Mouse (Mus musculus): ENCODE results near the gene Cxcr2. TPM values are rescaled to one million over a fixed set of nuclear protein-coding genes. Genes with fewer than 3 reads are reported as not detected.
A peak's percentile ranks its signal among the peaks of the same experiment; 100 is the strongest.

The Cxcr2 gene
- polyA plus RNA-seq, 1 experiment from 2014 or later: 0.21 TPM

DNA sequence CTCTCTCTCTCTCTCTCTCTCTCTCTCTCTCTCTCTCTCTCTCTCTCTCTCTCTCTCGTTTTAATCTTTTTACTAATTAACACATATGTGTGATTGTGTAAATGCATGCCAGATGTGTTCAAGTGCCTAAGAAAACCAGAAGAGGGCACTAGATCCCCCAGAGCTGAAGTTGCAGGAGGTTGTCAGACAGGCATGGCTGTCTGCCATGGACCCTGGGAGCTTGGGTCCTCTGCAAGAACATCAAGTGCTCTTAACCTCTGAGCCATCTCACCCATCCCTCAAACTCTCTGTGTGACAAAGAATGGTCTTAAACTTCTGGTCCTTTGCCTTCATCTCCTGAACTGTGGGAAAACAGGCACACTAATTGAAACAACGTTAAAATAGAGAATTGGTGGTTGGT lies 29.2 kb downstream of the Cxcr2 start:
- Histone ChIP-seq H3K27me3 (ENCODE audit: control insufficient read depth, insufficient read depth, low read depth, low read length) (no peaks in the 10 kb centered on the region), H3K4me3 (ENCODE audit: low read length) (no peak overlapping the region), H3K27ac (ENCODE audit: low read length) (no peak overlapping the region), H3K4me2 (ENCODE audit: low read depth, low read length) (no peak overlapping the region), H3K9me3 (ENCODE audit: control insufficient read depth, low read length) (no peaks in the 10 kb centered on the region), H3K36me3 (ENCODE audit: control insufficient read depth, insufficient read depth, low read length) (no peaks in the 10 kb centered on the region), H3K4me1 (replicated peaks; ENCODE audit: control insufficient read depth, insufficient read depth, low read length) (peaks cover 2% of the 10 kb centered on the region; the same call in 1 of the 2 replicates), H3K9ac (ENCODE audit: low read length) (no peak overlapping the region)
- no peak for ATAC-seq (ENCODE audit: low read depth)
- 60% methylated on average over 2 of the region's 2 CpGs for WGBS

DNA sequence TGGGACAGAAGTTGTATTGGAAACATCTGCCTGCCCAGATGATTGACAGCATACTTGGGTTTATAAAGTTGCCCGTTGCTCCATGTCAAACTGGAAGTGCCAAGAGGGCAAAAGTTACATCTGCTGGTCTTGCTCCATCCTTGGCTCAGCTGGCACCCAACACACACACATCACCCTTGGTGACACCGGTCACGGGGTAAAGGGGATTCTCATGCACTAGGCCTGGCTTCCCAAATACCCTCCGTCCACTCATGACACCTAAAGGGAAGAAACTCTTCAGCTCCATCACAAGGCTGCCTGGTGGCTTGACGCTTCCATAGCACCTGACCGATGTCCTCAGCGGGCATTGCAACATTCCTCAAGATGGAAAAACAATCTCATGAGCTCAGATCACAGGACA lies 36.7 kb downstream of the Cxcr2 start:
- Histone ChIP-seq H3K4me3 (ENCODE audit: low read length) (no peak overlapping the region), H3K9ac (ENCODE audit: low read length) (no peak overlapping the region), H3K9me3 (ENCODE audit: control insufficient read depth, low read length) (no peaks in the 10 kb centered on the region), H3K27ac (ENCODE audit: low read length) (no peak overlapping the region), H3K36me3 (ENCODE audit: control insufficient read depth, insufficient read depth, low read length) (no peaks in the 10 kb centered on the region), H3K4me1 (replicated peaks; ENCODE audit: control insufficient read depth, insufficient read depth, low read length) (no peaks in the 10 kb centered on the region), H3K4me2 (ENCODE audit: low read depth, low read length) (no peak overlapping the region), H3K27me3 (ENCODE audit: control insufficient read depth, insufficient read depth, low read depth, low read length) (no peaks in the 10 kb centered on the region)
- no peak for ATAC-seq (ENCODE audit: low read depth)
- 78% methylated on average over 7 of the region's 7 CpGs for WGBS

DNA sequence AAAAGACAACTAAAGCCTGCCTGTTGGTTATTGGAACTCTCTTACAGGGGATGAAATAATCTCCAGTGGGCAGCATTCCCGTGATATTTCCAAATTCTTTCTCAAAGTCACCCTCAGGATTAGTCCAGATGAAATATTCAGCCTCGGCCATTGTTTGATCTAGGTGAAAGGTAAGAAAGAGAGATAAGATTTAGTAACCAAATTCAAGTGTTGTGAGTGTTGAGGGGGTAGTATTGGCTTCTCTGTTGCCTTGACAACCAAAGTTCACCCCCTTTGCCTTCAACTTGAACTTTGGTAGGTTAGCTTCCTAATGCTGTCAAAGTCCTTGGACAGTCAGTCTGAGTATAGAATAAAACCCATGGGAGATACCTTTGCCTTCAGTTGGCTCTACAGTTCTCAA lies 38.9 kb downstream of the Cxcr2 start:
- Histone ChIP-seq H3K4me2 (ENCODE audit: low read depth, low read length) (no peak overlapping the region), H3K9me3 (ENCODE audit: control insufficient read depth, low read length) (no peaks in the 10 kb centered on the region), H3K36me3 (ENCODE audit: control insufficient read depth, insufficient read depth, low read length) (no peaks in the 10 kb centered on the region), H3K9ac (ENCODE audit: low read length) (no peak overlapping the region), H3K4me3 (ENCODE audit: low read length) (no peak overlapping the region), H3K27me3 (ENCODE audit: control insufficient read depth, insufficient read depth, low read depth, low read length) (no peaks in the 10 kb centered on the region), H3K27ac (ENCODE audit: low read length) (no peak overlapping the region), H3K4me1 (replicated peaks; ENCODE audit: control insufficient read depth, insufficient read depth, low read length) (no peaks in the 10 kb centered on the region; the same call in 1 of the 2 replicates)
- ATAC-seq (ENCODE audit: low read depth): no peak
- 51% methylated on average over 2 of the region's 2 CpGs for WGBS

DNA sequence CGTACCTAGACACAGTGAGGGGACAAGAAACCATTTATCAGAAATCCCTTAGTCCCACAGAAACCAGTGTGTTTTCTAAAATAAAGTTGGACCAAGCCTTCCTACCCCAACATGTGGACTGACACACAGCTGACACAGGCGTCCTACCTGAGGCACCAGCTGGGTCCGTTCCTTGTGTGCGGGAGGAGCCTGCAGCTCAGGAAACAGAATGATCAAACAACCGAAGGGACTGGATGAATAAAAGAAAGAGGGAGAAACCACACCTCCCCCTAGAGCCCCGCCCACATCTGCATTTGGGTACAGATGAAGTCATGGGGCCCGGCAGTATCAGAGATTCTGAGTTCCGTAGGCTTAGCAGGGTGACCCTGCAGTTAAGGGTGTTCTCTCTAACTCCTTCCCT lies 40.7 kb downstream of the Cxcr2 start, which contains the start of gene Cxcr1:
Gene Cxcr1, minus strand, starts transcription at position 187 of the 400 bp plus-strand sequence.
- no peak for ATAC-seq (ENCODE audit: low read depth)
- Histone ChIP-seq H3K36me3 (ENCODE audit: control insufficient read depth, insufficient read depth, low read length) (no peaks in the 10 kb centered on the region), H3K9me3 (ENCODE audit: control insufficient read depth, low read length) (no peaks in the 10 kb centered on the region), H3K4me3 (ENCODE audit: low read length) (no peak within 1 kb of the TSS), H3K9ac (ENCODE audit: low read length) (no peak within 1 kb of the TSS), H3K4me1 (replicated peaks; ENCODE audit: control insufficient read depth, insufficient read depth, low read length) (no peaks in the 10 kb centered on the region; the same call in 1 of the 2 replicates), H3K27ac (ENCODE audit: low read length) (no peak within 1 kb of the TSS), H3K27me3 (ENCODE audit: control insufficient read depth, insufficient read depth, low read depth, low read length) (no peaks in the 10 kb centered on the region), H3K4me2 (ENCODE audit: low read depth, low read length) (no peak within 1 kb of the TSS)
- WGBS: 64% methylated on average over 8 of the region's 8 CpGs

DNA sequence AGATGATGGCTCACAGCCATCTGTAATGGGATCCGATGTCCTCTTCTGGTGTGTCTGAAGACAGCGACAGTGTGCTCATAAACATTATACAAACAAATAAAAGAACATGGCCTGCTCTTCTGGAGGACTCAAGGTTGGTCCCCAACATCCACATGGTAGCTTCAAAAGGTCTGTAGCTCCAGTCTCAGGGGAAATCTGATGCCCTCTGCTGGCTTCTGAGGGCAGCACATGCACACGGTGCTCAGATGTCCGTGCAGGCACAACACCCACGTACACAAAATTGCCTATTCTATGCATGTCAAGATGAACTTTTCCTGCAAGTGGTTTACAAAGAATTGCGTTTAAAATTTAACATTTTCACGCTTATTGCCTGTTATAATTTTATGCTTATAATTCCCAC lies 42.2 kb downstream of the Cxcr2 start:
- Histone ChIP-seq H3K27ac (ENCODE audit: low read length) (no peak overlapping the region), H3K36me3 (ENCODE audit: control insufficient read depth, insufficient read depth, low read length) (no peaks in the 10 kb centered on the region), H3K9me3 (ENCODE audit: control insufficient read depth, low read length) (no peaks in the 10 kb centered on the region), H3K4me3 (ENCODE audit: low read length) (no peak overlapping the region), H3K9ac (ENCODE audit: low read length) (no peak overlapping the region), H3K4me2 (ENCODE audit: low read depth, low read length) (no peak overlapping the region), H3K27me3 (ENCODE audit: control insufficient read depth, insufficient read depth, low read depth, low read length) (no peaks in the 10 kb centered on the region), H3K4me1 (replicated peaks; ENCODE audit: control insufficient read depth, insufficient read depth, low read length) (peaks cover 7% of the 10 kb centered on the region; the same call in 1 of the 2 replicates)
- 0 out of 2 replicates have a peak, but pooled peaks have one; percentile 30 for ATAC-seq (ENCODE audit: low read depth)
- WGBS: 46% methylated on average over 7 of the region's 7 CpGs

DNA sequence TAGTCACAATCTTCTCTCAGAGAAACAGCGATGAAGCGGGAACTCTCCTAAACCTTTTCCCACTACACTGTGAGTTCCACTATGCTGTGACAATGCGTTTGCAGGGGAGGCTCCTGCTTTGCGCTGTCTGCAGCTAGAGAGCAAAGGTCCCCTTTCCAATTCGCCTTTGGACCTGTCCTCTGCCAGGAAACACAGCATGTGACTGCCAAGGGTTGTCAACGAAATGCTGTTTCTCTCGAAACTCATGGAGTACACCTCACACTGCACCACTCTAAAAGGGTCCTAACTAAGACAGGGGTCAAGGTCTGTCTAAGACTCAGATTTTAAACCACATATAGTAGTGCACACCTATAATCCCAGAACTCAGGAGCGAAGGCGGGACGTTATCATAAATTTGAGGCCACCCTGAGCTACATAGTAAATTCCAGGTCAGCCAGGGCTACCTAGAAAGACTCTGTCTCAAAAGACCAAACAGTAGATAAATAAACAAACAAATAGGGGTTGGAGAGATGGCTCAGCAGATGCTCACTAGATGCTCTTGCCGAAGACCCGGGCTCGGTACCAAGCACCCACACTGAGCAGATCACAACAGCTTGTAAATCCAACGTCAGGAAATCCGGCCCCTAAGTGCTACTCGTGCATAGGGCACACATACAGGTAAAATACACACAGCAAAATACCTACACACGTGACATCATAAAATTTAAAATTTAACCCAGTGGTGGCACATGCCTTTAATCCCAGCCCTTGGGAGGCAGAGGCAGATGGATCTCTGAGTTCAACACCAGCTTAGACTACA lies 43.0 kb downstream of the Cxcr2 start:
- Histone ChIP-seq H3K4me2 (ENCODE audit: low read depth, low read length) (no peak overlapping the region), H3K36me3 (ENCODE audit: control insufficient read depth, insufficient read depth, low read length) (no peaks in the 10 kb centered on the region), H3K27ac (ENCODE audit: low read length) (no peak overlapping the region), H3K9me3 (ENCODE audit: control insufficient read depth, low read length) (no peaks in the 10 kb centered on the region), H3K9ac (ENCODE audit: low read length) (no peak overlapping the region), H3K27me3 (ENCODE audit: control insufficient read depth, insufficient read depth, low read depth, low read length) (no peaks in the 10 kb centered on the region), H3K4me1 (replicated peaks; ENCODE audit: control insufficient read depth, insufficient read depth, low read length) (peaks cover 8% of the 10 kb centered on the region; the same call in 1 of the 2 replicates), H3K4me3 (ENCODE audit: low read length) (no peak overlapping the region)
- no peak for ATAC-seq (ENCODE audit: low read depth)
- WGBS: 71% methylated on average over 17 of the region's 17 CpGs

DNA sequence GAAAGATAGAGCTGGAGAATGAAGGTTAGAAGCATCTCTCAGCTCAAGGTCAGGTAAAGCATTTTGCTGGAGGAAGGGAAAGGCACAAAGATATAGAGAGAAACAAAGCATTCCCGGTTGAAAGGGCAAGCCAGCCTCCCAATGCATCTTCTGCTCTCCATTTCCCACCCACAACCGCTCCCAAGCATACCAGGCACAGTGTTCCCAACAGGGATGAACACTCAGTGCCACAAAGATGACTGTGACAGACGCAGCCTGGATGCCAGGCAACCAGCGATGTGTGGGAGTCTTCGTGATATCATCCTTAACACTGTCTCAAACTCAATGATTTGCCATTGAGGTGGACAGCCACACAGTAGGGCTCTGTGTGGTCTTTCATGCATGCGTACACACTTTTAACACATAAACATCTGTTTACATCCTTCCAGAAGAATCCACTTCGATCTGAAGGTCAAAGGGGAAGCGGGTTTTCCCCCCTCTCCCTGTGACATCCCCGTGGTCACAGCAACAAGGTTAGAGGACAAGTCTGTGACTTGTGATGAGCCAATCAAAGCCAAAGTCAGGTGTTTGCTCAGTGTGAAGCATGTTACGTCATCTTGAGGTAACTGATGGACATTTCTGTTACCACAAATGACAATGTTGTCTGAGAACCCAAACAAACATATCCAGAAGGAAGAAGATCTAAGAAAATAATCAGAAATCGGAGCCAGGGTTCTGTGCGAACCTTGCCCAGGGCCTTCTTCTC lies 44.1 kb downstream of the Cxcr2 start:
- peaks cover 8% of the 10 kb centered on the region; the same call in 1 of the 2 replicates for H3K4me1 ChIP-seq (replicated peaks; ENCODE audit: control insufficient read depth, insufficient read depth, low read length)
- H3K9me3 ChIP-seq (ENCODE audit: control insufficient read depth, low read length): no peaks in the 10 kb centered on the region
- 70% methylated on average over 12 of the region's 12 CpGs for WGBS

DNA sequence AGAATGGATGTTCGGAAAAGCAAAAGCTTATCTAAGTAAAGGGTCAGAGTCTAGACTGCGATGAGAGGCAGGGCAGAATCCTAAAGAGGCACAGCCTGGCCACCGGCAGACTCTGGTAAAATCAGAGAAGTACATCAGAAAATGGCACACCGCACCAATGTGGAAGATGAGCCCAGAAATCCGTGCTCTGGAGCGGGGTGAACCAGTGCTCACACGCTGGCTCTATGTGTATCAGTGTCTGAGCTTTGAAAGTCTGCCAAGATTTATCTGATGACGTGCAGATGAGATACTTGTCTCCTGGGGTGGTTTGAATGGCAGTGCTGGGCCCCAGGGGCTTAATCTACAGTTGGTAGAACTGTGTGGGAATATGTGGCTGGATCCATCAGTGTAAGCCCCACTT lies 45.3 kb downstream of the Cxcr2 start:
- H3K9ac ChIP-seq (ENCODE audit: low read length): no peak overlapping the region
- peaks cover 8% of the 10 kb centered on the region; the same call in 1 of the 2 replicates for H3K4me1 ChIP-seq (replicated peaks; ENCODE audit: control insufficient read depth, insufficient read depth, low read length)
- H3K27ac ChIP-seq (ENCODE audit: low read length): no peak overlapping the region
- 51% methylated on average over 8 of the region's 8 CpGs for WGBS
- H3K9me3 ChIP-seq (ENCODE audit: control insufficient read depth, low read length): no peaks in the 10 kb centered on the region
- H3K4me2 ChIP-seq (ENCODE audit: low read depth, low read length): no peak overlapping the region
- ATAC-seq (ENCODE audit: low read depth): peak; percentile 53; the same call in 1 of the 2 replicates
- no peak overlapping the region for H3K4me3 ChIP-seq (ENCODE audit: low read length)
- no peaks in the 10 kb centered on the region for H3K27me3 ChIP-seq (ENCODE audit: control insufficient read depth, insufficient read depth, low read depth, low read length)
- no peaks in the 10 kb centered on the region for H3K36me3 ChIP-seq (ENCODE audit: control insufficient read depth, insufficient read depth, low read length)

More for the DNA sequence above, 44.1 kb downstream of the Cxcr2 start:
- Histone ChIP-seq H3K36me3 (ENCODE audit: control insufficient read depth, insufficient read depth, low read length) (no peaks in the 10 kb centered on the region), H3K27ac (ENCODE audit: low read length) (no peak overlapping the region), H3K4me3 (ENCODE audit: low read length) (no peak overlapping the region), H3K4me2 (ENCODE audit: low read depth, low read length) (no peak overlapping the region), H3K9ac (ENCODE audit: low read length) (no peak overlapping the region), H3K27me3 (ENCODE audit: control insufficient read depth, insufficient read depth, low read depth, low read length) (no peaks in the 10 kb centered on the region)
- ATAC-seq (ENCODE audit: low read depth): no peak
